Mouse (Mus musculus) heart, adult 2 months (tissue): ENCODE results near the gene Itga2b.

Experiments used
- CTCF ChIP-seq: fragments of 200-600 bp; IDR thresholded peaks from 2 replicates; pipeline ENCODE4 v1.8.1; 2022; ENCODE audit warnings: antibody characterized with exemption, mild to moderate bottlenecking, moderate library complexity
- EP300 ChIP-seq: fragments of 200-500 bp; IDR thresholded peaks from 2 replicates; pipeline ENCODE4 v1.6.1; 2011; ENCODE audit warnings: low read depth, low read length, control low read depth; ENCODE audit not compliant: insufficient read depth
- POLR2A ChIP-seq: fragments of 200-500 bp; IDR thresholded peaks from 2 replicates; pipeline ENCODE4 v1.6.1; 2011; ENCODE audit warnings: mild to moderate bottlenecking, low read depth, low read length, control low read depth; ENCODE audit not compliant: insufficient read depth

- no peak for TF ChIP-seq CTCF
- no peak for TF ChIP-seq POLR2A
- no peak for TF ChIP-seq EP300
Measured at GRCm38 (mm10) chr11:102460541-102460940, 9.4 kb downstream of the Itga2b start.
